Mouse (Mus musculus) hindbrain, embryonic 14.5 days (tissue): ENCODE measurements around the gene Eif1. TPM values are rescaled to one million over a fixed set of nuclear protein-coding genes. Genes with fewer than 3 reads are reported as not detected.

Source experiments
- ATAC-seq: fragments of 200-750 bp; cut with Nextera tagmentation; 2 replicates; pipeline ENCODE4 v1.8.0; 2017; ENCODE audit warnings: moderate number of reproducible peaks, mild to moderate bottlenecking, moderate TSS enrichment, moderate library complexity; ENCODE audit not compliant: low FRiP score
- DNase-seq: peaks from one replicate; pipeline ENCODE4 v3.0.0-alpha.2; 2015; ENCODE audit warnings: low spot score
- H3K27ac ChIP-seq: fragments of 300-500 bp; sonication (generic); 2 replicates; pipeline ENCODE4 v1.5.1; 2014; ENCODE audit warnings: mild to moderate bottlenecking, moderate library complexity
- H3K27me3 ChIP-seq: fragments of 300-500 bp; sonication (generic); 2 replicates; pipeline ENCODE4 v1.6.1; 2014; ENCODE audit warnings: mild to moderate bottlenecking, low read length, mixed read lengths; ENCODE audit not compliant: control insufficient read depth, insufficient read depth
- H3K36me3 ChIP-seq: fragments of 300-500 bp; sonication (generic); replicated peaks from 2 replicates; pipeline ENCODE4 v1.6.1; 2014; ENCODE audit not compliant: control insufficient read depth, insufficient read depth
- H3K4me1 ChIP-seq: fragments of 300-500 bp; sonication (generic); replicated peaks from 2 replicates; pipeline ENCODE4 v1.6.1; 2014; ENCODE audit warnings: antibody characterized with exemption, low read length, mixed read lengths; ENCODE audit not compliant: control insufficient read depth, insufficient read depth
- H3K4me2 ChIP-seq: fragments of 300-500 bp; sonication (generic); replicated peaks from 2 replicates; pipeline ENCODE4 v1.6.1; 2014; ENCODE audit warnings: mild to moderate bottlenecking, moderate library complexity
- H3K4me3 ChIP-seq: fragments of 300-500 bp; sonication (generic); replicated peaks from 2 replicates; pipeline ENCODE4 v1.5.1; 2014; ENCODE audit warnings: mild to moderate bottlenecking, low read length
- H3K9ac ChIP-seq: fragments of 300-500 bp; sonication (generic); 2 replicates; pipeline ENCODE4 v1.6.1; 2014
- H3K9me3 ChIP-seq: fragments of 300-500 bp; sonication (generic); 2 replicates; pipeline ENCODE4 v1.6.1; 2016; ENCODE audit warnings: low read length; ENCODE audit not compliant: control insufficient read depth
- WGBS: fragments of 180-500 bp; shearing (Covaris S2); extraction: QIAGEN DNeasy Blood & Tissue Kit; methylation state at CpG from one replicate; pipeline ENCODE4 v1.1.7; 2014; 5-methylcytosine and 5-hydroxymethylcytosine counted together
- polyA plus RNA-seq: library from polyadenylated mRNA; unstranded; fragments of >200 nt; fragmentation: Nextera tagmentation; extraction: Ambion mirVana; gene quantifications from 2 replicates; pipeline ENCODE4 v1.2.1, GENCODE M21; 2014

Eif1 gene
- polyA plus RNA-seq, 1 experiment from 2014 or later, result 1,372 TPM

- H3K9me3 ChIP-seq, result no peaks in the 10 kb centered on the region
- ATAC-seq (no peak), DNase-seq (no peak)
- no peaks in the 10 kb centered on the region for H3K27me3 ChIP-seq
- no peaks in the 10 kb centered on the region for H3K4me1 ChIP-seq
- no peak overlapping the region for H3K27ac ChIP-seq
- H3K36me3 ChIP-seq, result no peaks in the 10 kb centered on the region
- 26% methylated on average over 10 of the region's 10 CpGs for WGBS
- no peak overlapping the region for H3K9ac ChIP-seq
- no peak overlapping the region for H3K4me2 ChIP-seq
- H3K4me3 ChIP-seq, result no peak overlapping the region
Measured at GRCm38 (mm10) chr11:100287024-100287423, 32.7 kb upstream of the Eif1 start.

- Histone ChIP-seq H3K4me1 (no peaks in the 10 kb centered on the region), H3K27ac (no peak overlapping the region), H3K27me3 (no peaks in the 10 kb centered on the region), H3K9me3 (no peaks in the 10 kb centered on the region), H3K36me3 (no peaks in the 10 kb centered on the region), H3K4me3 (no peak overlapping the region), H3K4me2 (no peak overlapping the region), H3K9ac (no peak overlapping the region)
- no peak for DNase-seq
- no peak for ATAC-seq
- WGBS, result 82% methylated on average over 6 of the region's 6 CpGs
Measured at GRCm38 (mm10) chr11:100288942-100289341, 30.7 kb upstream of the Eif1 start.

- no peaks in the 10 kb centered on the region for H3K27me3 ChIP-seq
- 52% methylated on average over 5 of the region's 5 CpGs for WGBS
- no peaks in the 10 kb centered on the region for H3K9me3 ChIP-seq
- no peak overlapping the region for H3K27ac ChIP-seq
- H3K4me1 ChIP-seq, result no peaks in the 10 kb centered on the region
- DNase-seq (no peak), ATAC-seq (no peak)
- no peak overlapping the region for H3K4me2 ChIP-seq
- no peak overlapping the region for H3K4me3 ChIP-seq
- H3K9ac ChIP-seq, result no peak overlapping the region
- H3K36me3 ChIP-seq, result no peaks in the 10 kb centered on the region
Measured at GRCm38 (mm10) chr11:100290235-100290634, 29.4 kb upstream of the Eif1 start.

GRCm38 (mm10) chr11:100292884-100293283 is 26.8 kb upstream of the Eif1 start:
- Histone ChIP-seq H3K27me3 (no peaks in the 10 kb centered on the region), H3K27ac (no peak overlapping the region), H3K9me3 (no peaks in the 10 kb centered on the region), H3K36me3 (no peaks in the 10 kb centered on the region), H3K4me2 (no peak overlapping the region), H3K9ac (no peak overlapping the region), H3K4me1 (no peaks in the 10 kb centered on the region), H3K4me3 (no peak overlapping the region)
- ATAC-seq, result no peak
- no peak for DNase-seq
- 47% methylated on average over 6 of the region's 6 CpGs for WGBS

GRCm38 (mm10) chr11:100295308-100295707 is 24.4 kb upstream of the Eif1 start:
- H3K9ac ChIP-seq, result no peak overlapping the region
- no peak overlapping the region for H3K27ac ChIP-seq
- H3K4me2 ChIP-seq, result no peak overlapping the region
- H3K4me3 ChIP-seq, result no peak overlapping the region
- DNase-seq (peak; percentile 89), ATAC-seq (no peak; the same call in 1 of the 2 replicates)
- no peaks in the 10 kb centered on the region for H3K9me3 ChIP-seq
- WGBS, result 6% methylated on average over 10 of the region's 10 CpGs
- H3K27me3 ChIP-seq, result no peaks in the 10 kb centered on the region
- no peaks in the 10 kb centered on the region for H3K36me3 ChIP-seq
- H3K4me1 ChIP-seq, result no peaks in the 10 kb centered on the region

- no peak for DNase-seq
- no peak overlapping the region for H3K4me3 ChIP-seq
- H3K27ac ChIP-seq, result no peak overlapping the region
- no peaks in the 10 kb centered on the region; the same call in 1 of the 2 replicates for H3K27me3 ChIP-seq
- 45% methylated on average over 5 of the region's 5 CpGs for WGBS
- H3K9ac ChIP-seq, result no peak overlapping the region
- no peak for ATAC-seq
- H3K4me1 ChIP-seq, result no peaks in the 10 kb centered on the region
- no peaks in the 10 kb centered on the region for H3K36me3 ChIP-seq
- H3K9me3 ChIP-seq, result no peaks in the 10 kb centered on the region
- peak overlapping the region; percentile 28 for H3K4me2 ChIP-seq
Measured at GRCm38 (mm10) chr11:100297801-100298200, 21.9 kb upstream of the Eif1 start.

- Histone ChIP-seq H3K27ac (no peak overlapping the region), H3K9me3 (no peaks in the 10 kb centered on the region), H3K4me1 (no peaks in the 10 kb centered on the region), H3K4me2 (peak overlapping the region; percentile 28), H3K4me3 (no peak overlapping the region), H3K9ac (no peak overlapping the region; the same call in 1 of the 2 replicates), H3K36me3 (no peaks in the 10 kb centered on the region), H3K27me3 (no peaks in the 10 kb centered on the region; the same call in 1 of the 2 replicates)
- 23% methylated on average over 18 of the region's 18 CpGs for WGBS
- DNase-seq (peak; percentile 85), ATAC-seq (peak; percentile 54; the same call in 1 of the 2 replicates)
Measured at GRCm38 (mm10) chr11:100298274-100299036, 21.2 kb upstream of the Eif1 start.

GRCm38 (mm10) chr11:100300293-100300692 is 19.4 kb upstream of the Eif1 start:
- Histone ChIP-seq H3K27ac (no peak overlapping the region), H3K9ac (no peak overlapping the region), H3K4me3 (no peak overlapping the region), H3K4me2 (no peak overlapping the region), H3K27me3 (no peaks in the 10 kb centered on the region; the same call in 1 of the 2 replicates), H3K9me3 (no peaks in the 10 kb centered on the region), H3K36me3 (no peaks in the 10 kb centered on the region), H3K4me1 (no peaks in the 10 kb centered on the region)
- WGBS, result 7% methylated on average over 5 of the region's 5 CpGs
- DNase-seq (peak; percentile 83), ATAC-seq (no peak)

- H3K9ac ChIP-seq, result no peak overlapping the region
- no peaks in the 10 kb centered on the region for H3K9me3 ChIP-seq
- H3K27me3 ChIP-seq, result no peaks in the 10 kb centered on the region; the same call in 1 of the 2 replicates
- H3K36me3 ChIP-seq, result no peaks in the 10 kb centered on the region
- DNase-seq (no peak), ATAC-seq (no peak)
- WGBS, result 91% methylated on average over 5 of the region's 5 CpGs
- H3K4me3 ChIP-seq, result no peak overlapping the region
- no peak overlapping the region for H3K27ac ChIP-seq
- no peak overlapping the region for H3K4me2 ChIP-seq
- no peaks in the 10 kb centered on the region for H3K4me1 ChIP-seq
Measured at GRCm38 (mm10) chr11:100301292-100301691, 18.4 kb upstream of the Eif1 start.
